Mouse (Mus musculus) brain, embryonic 14.5 days (tissue): ENCODE measurements at regions not wholly inside any gene's neighbourhood (a gene's known extent, or its start where the extent isn't known, plus 50 kb on each side); places are given as distances from the start of the nearest gene placed in this dataset.

Experiments used
- CTCF ChIP-seq: fragments of 200-500 bp; IDR thresholded peaks from 2 replicates; pipeline ENCODE4 v1.5.1; 2012; ENCODE audit warnings: inconsistent platforms, mild to moderate bottlenecking, moderate library complexity, borderline replicate concordance; ENCODE audit not compliant: insufficient read depth, insufficient read length; ENCODE audit errors: extremely low read depth
- POLR2A ChIP-seq: fragments of 200-500 bp; IDR thresholded peaks from 2 replicates; pipeline ENCODE4 v1.6.1; 2012; ENCODE audit warnings: mild to moderate bottlenecking, inconsistent platforms, borderline replicate concordance; ENCODE audit not compliant: poor library complexity, insufficient read depth, insufficient read length, severe bottlenecking; ENCODE audit errors: extremely low read depth

DNA sequence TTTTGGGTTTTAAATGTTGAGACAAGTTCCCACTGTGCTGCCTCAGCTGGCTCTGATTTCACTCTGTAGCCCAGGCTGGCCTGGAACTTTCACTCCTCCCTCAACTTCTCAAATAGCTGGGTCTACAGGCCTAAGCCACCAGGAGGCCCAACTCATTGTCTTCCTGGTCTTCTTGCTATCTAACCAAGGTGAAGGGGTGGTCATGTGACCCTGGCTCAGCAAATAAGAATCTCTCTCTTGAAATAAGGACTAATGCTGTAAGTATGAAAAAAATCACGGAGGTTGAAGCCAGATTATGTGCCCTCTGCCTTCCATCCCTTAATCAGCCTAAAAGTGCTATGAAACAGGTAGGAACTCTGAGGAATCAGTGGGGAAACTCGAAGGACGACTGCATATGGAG is 208.7 kb upstream of the Rreb1 start:
- TF ChIP-seq POLR2A: no peak
- TF ChIP-seq CTCF: no peak
